Mouse (Mus musculus): ENCODE measurements around the gene St3gal6.

GRCm38 (mm10) chr16:58556067-58556830 lies 32.2 kb upstream of the St3gal6 start:
- TF ChIP-seq CTCF (IDR thresholded peaks at IDR 0.05; ENCODE audit: borderline replicate concordance, extremely low read depth, insufficient read depth, insufficient read length): no peak
- no peak for TF ChIP-seq POLR2A (IDR thresholded peaks at IDR 0.05; ENCODE audit: borderline replicate concordance, extremely low read depth, insufficient read depth, insufficient read length, poor library complexity, severe bottlenecking)
